Mouse (Mus musculus) thymus, adult 2 months (tissue): Measurements from ENCODE around the gene Cacna1c. TPM values are rescaled to one million over a fixed set of nuclear protein-coding genes. Genes with fewer than 3 reads are reported as not detected.

Experiments
- DNase-seq: peaks from one replicate; pipeline ENCODE4 v3.0.0; 2021
- H3K27ac ChIP-seq: fragments of 200-500 bp; 2 replicates; pipeline ENCODE4 v1.5.1; 2012; ENCODE audit warnings: low read length, control low read depth; ENCODE audit not compliant: control insufficient read depth, insufficient read depth
- H3K27me3 ChIP-seq: fragments of 200-500 bp; 2 replicates; pipeline ENCODE4 v1.6.1; 2012; ENCODE audit warnings: mild to moderate bottlenecking, low read length, moderate library complexity, mixed read lengths; ENCODE audit not compliant: control insufficient read depth, insufficient read depth
- H3K36me3 ChIP-seq: fragments of 200-500 bp; 2 replicates; pipeline ENCODE4 v1.6.1; 2012; ENCODE audit warnings: mild to moderate bottlenecking, low read length, moderate library complexity; ENCODE audit not compliant: control insufficient read depth, insufficient read depth
- H3K4me1 ChIP-seq: fragments of 200-500 bp; replicated peaks from 2 replicates; pipeline ENCODE4 v1.6.1; 2012; ENCODE audit warnings: low read length; ENCODE audit not compliant: control insufficient read depth, insufficient read depth
- H3K4me3 ChIP-seq: fragments of 200-500 bp; 2 replicates; pipeline ENCODE4 v1.5.1; 2012; ENCODE audit warnings: mild to moderate bottlenecking, low read length, control low read depth, moderate library complexity; ENCODE audit not compliant: control insufficient read depth, insufficient read depth
- CTCF ChIP-seq: fragments of 200-500 bp; IDR thresholded peaks from 2 replicates; pipeline ENCODE4 v1.5.1; 2012; ENCODE audit warnings: mild to moderate bottlenecking, control low read depth, low read length, moderate library complexity, borderline replicate concordance; ENCODE audit not compliant: control insufficient read depth, poor library complexity, insufficient read depth; ENCODE audit errors: extremely low read depth
- POLR2A ChIP-seq: fragments of 200-500 bp; IDR thresholded peaks from 2 replicates; pipeline ENCODE4 v1.6.1; 2012; ENCODE audit warnings: mild to moderate bottlenecking, low read length, control low read depth, moderate library complexity; ENCODE audit not compliant: control insufficient read depth, poor library complexity, insufficient read depth; ENCODE audit errors: extremely low read depth
- WGBS: fragments of 180-500 bp; shearing (Covaris S2); methylation state at CpG from one replicate; pipeline ENCODE4 v1.1.7; 2018; 5-methylcytosine and 5-hydroxymethylcytosine counted together
- polyA plus RNA-seq: library from polyadenylated mRNA; depleted of rRNA; stranded (reverse); fragments of >200 nt; gene quantifications from 2 replicates; pipeline ENCODE4 v1.2.3, GENCODE M21; 2012

Cacna1c gene
- polyA plus RNA-seq, 1 experiment = 4.8 TPM

GRCm38 (mm10) chr6:118644866-118645265, 551.4 kb downstream of the Cacna1c start:
- Histone ChIP-seq H3K27me3 (no peaks in the 10 kb centered on the region), H3K27ac (no peak overlapping the region), H3K4me3 (no peak overlapping the region), H3K4me1 (no peaks in the 10 kb centered on the region), H3K36me3 (no peaks in the 10 kb centered on the region)
- TF ChIP-seq POLR2A = no peak
- TF ChIP-seq CTCF = no peak
- WGBS = 91% methylated on average over 12 of the region's 12 CpGs
- DNase-seq = no peak

- H3K27me3 ChIP-seq = no peaks in the 10 kb centered on the region
- H3K4me3 ChIP-seq = no peak overlapping the region
- H3K36me3 ChIP-seq = no peaks in the 10 kb centered on the region
- no peaks in the 10 kb centered on the region for H3K4me1 ChIP-seq
- H3K27ac ChIP-seq = no peak overlapping the region
- DNase-seq = no peak
- TF ChIP-seq CTCF (no peak), POLR2A (no peak)
- WGBS = 92% methylated on average over 2 of the region's 2 CpGs
These were observed 552.7 kb downstream of the Cacna1c start for GRCm38 (mm10) chr6:118643541-118643940.

- WGBS = 60% methylated on average over 6 of the region's 6 CpGs
- TF ChIP-seq CTCF (no peak), POLR2A (no peak)
- H3K4me1 ChIP-seq = no peaks in the 10 kb centered on the region
- no peak overlapping the region for H3K4me3 ChIP-seq
- H3K36me3 ChIP-seq = no peaks in the 10 kb centered on the region
- DNase-seq = no peak
- no peak overlapping the region for H3K27ac ChIP-seq
- H3K27me3 ChIP-seq = no peaks in the 10 kb centered on the region
These were observed 554.4 kb downstream of the Cacna1c start for GRCm38 (mm10) chr6:118641671-118642325.

- no peak for TF ChIP-seq POLR2A
- WGBS = 85% methylated on average over 2 of the region's 2 CpGs
- H3K4me1 ChIP-seq = no peaks in the 10 kb centered on the region
- H3K27ac ChIP-seq = no peak overlapping the region
- H3K4me3 ChIP-seq = no peak overlapping the region
- no peak for DNase-seq
- H3K27me3 ChIP-seq = no peaks in the 10 kb centered on the region
- H3K36me3 ChIP-seq = no peaks in the 10 kb centered on the region
These were observed 556.4 kb downstream of the Cacna1c start for GRCm38 (mm10) chr6:118639816-118640215.

- Histone ChIP-seq H3K27me3 (no peaks in the 10 kb centered on the region), H3K36me3 (no peaks in the 10 kb centered on the region), H3K4me3 (no peak overlapping the region), H3K27ac (no peak overlapping the region), H3K4me1 (no peaks in the 10 kb centered on the region)
- TF ChIP-seq CTCF (no peak), POLR2A (no peak)
- 100% methylated on average over 2 of the region's 2 CpGs for WGBS
- no peak for DNase-seq
These were observed 557.3 kb downstream of the Cacna1c start for GRCm38 (mm10) chr6:118638911-118639310.

- Histone ChIP-seq H3K4me1 (no peaks in the 10 kb centered on the region), H3K36me3 (no peaks in the 10 kb centered on the region), H3K27me3 (no peaks in the 10 kb centered on the region), H3K27ac (no peak overlapping the region), H3K4me3 (no peak overlapping the region)
- DNase-seq = no peak
- WGBS = 92% methylated on average over 2 of the region's 2 CpGs
- no peak for TF ChIP-seq CTCF
- no peak for TF ChIP-seq POLR2A
These were observed 563.7 kb downstream of the Cacna1c start for GRCm38 (mm10) chr6:118632491-118632890.

- Histone ChIP-seq H3K4me1 (no peaks in the 10 kb centered on the region), H3K36me3 (no peaks in the 10 kb centered on the region), H3K27ac (no peak overlapping the region), H3K4me3 (no peak overlapping the region), H3K27me3 (no peaks in the 10 kb centered on the region)
- no peak for DNase-seq
- 72% methylated on average over 4 of the region's 4 CpGs for WGBS
- TF ChIP-seq CTCF (no peak), POLR2A (no peak)
These were observed 566.2 kb downstream of the Cacna1c start for GRCm38 (mm10) chr6:118630006-118630405.
